Mouse (Mus musculus) kidney, postnatal 36 days (tissue): ENCODE data around the gene Tmem132b.

Experiments used
- DNase-seq, 2 experiments: peaks; one replicate each; pipeline ENCODE4 v3.0.0; 2021 to 2022; ENCODE audit warnings: mixed read lengths in 2 of 2

Gene Tmem132b

GRCm38 (mm10) chr5:125518640-125519039, 12.9 kb upstream of the Tmem132b start:
- peak; percentile 16 to 60 for DNase-seq

DNA sequence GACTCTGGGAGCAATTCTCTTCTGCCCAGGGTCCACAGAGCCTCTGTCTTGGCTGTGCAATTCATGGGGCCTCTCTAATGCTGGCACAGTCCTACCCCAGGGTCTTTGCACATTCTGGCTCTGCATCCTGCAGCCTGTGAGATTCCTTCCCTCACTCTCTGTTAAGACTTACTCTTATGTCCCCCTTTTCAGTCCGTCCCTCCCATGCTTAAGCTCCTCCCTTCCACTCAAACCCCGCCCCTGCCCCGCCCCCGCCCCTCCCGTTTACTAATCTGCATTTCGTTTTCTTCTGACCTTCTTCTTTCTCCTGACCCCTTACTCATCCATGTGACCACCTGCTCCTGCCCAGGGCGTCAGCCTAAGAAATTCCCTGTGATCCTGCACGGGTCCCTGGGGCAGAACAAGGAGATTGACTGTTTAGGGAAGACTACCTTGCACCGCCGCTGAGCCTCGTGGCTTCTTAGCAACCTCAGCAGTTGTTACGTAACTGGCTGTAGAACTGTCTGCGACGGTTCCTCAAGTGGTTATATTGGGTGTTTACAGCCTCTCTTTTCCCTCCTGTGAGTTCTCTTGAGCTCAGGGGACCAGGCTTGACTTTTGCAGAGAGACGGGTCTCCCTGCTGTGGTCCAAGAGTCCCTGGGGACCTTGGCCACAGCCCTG, 10.5 kb upstream of the Tmem132b start:
- DNase-seq = peak; percentile 48 to 55

DNA sequence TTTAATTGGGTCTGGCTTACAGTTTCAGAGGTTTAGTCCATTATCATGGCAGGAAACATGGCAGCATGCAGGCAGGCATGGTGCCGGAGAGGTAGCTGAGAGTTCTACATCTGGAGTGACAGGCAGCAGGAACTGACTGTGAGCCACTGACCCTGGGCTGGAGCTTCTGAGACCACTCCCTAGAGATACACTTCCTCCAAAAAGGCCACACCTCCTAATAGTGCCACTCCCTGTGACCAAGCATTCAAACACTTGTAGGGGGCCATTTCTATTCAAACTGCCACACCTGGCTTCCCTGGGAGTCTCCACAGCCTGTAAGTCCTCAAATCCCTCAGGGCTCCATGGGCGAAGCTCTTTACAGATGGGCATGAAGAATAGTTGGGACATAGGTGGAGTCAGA, 8.2 kb upstream of the Tmem132b start:
- DNase-seq = no peak

GRCm38 (mm10) chr5:125525516-125525915, 6.1 kb upstream of the Tmem132b start:
- DNase-seq = peak in 1 of 2 experiments; percentile 48

- peak in 1 of 2 experiments; percentile 70 for DNase-seq
Observed at GRCm38 (mm10) chr5:125526464-125526863, 5.1 kb upstream of the Tmem132b start.

DNA sequence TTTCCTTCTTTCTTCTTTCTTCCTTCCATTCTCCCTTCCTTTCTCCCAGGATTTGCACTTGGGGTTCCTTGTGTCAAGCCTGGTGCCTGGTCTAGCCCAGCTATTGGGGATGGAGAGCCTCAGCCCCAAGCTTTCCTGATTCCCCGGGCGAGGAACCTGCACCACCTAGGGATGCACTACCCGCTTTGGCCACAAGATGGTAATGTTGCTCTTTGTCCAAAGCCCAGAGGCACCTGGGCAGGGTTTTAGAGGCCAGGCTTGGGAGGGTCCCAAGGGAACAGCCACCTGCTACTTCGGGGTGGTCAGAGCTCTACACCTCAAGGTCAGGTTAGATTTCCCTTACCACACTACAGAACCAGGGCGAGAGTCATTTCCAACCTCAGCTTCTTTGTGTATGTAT, 2.5 kb upstream of the Tmem132b start:
- DNase-seq = peak; percentile 49 to 87

DNA sequence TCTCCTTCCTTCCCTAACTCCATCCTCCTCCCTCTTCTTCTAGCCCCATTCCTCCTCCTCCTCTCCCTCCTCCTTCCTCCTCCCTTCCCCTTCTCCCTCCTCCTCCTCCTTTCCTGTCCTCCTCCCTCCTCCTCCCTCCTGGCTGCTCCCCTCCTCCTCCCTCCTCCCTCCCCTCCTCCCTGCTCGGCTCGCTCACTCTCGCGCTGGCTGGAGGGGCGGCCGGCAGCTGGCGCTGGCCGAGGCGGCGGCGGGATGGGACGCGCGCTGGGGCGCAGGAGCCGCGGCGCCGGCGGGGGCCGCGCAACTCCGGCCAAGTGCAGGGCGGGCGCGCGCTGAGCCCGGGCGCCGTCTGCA, 594 bp downstream of the Tmem132b start:
- no peak for DNase-seq

DNA sequence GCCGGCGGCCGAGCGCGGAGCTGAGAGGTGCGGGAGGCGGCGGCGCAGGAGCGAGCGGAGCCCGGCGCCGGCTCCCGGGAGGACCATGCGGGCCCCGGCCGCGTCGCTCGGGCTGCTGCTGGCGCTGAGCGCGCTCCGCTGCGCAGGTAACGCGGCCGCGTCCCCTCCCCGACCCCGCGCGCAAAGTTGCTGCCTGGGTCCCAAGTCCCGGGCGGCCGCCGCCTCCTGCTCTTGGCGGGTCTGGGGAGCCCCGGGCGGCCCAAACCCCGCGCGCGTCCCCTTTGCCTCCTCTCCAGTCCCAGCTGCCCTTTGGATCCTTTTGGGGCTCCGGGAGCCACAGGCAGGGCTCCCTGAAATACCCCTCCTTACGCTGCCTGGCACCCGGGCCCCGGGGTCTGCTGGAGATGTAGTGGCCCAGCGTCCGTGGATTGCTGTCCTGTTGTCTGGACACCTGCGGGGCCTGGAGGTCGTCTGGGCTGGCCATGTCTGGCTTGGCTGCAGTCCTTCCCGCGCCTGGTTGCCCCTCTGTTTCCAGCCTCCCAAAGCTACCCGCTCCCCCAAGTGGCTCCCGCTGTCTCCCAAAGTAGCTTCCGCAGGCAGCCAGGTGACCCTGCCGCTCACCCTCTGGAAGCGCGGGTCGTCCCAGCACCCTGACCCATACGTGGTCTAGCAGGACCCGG, 1.1 kb downstream of the Tmem132b start:
- DNase-seq = no peak

GRCm38 (mm10) chr5:125533225-125533900, 1.8 kb downstream of the Tmem132b start:
- DNase-seq = no peak

DNA sequence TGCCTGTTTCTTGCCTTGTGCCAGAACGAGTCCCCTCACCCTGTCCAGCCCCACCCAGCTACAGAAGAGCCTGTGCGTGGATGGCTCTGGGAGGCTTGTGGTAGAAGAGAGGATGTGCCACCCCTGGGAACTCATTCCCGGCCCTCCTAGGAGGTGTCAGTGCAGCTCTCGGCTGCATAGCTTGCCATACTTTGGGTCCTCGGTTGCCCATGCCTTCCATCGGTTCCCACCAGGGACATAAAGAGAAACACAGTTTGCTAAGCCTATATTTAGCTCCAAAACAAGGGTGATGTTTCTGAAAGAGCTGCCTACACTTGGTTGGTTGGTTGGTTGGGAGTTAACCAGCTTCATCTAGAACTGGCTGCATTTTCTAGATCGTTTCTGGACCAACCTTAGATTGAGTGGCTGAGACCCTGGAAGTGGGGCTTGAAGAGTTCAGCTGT, 2.6 kb downstream of the Tmem132b start:
- DNase-seq = no peak

DNA sequence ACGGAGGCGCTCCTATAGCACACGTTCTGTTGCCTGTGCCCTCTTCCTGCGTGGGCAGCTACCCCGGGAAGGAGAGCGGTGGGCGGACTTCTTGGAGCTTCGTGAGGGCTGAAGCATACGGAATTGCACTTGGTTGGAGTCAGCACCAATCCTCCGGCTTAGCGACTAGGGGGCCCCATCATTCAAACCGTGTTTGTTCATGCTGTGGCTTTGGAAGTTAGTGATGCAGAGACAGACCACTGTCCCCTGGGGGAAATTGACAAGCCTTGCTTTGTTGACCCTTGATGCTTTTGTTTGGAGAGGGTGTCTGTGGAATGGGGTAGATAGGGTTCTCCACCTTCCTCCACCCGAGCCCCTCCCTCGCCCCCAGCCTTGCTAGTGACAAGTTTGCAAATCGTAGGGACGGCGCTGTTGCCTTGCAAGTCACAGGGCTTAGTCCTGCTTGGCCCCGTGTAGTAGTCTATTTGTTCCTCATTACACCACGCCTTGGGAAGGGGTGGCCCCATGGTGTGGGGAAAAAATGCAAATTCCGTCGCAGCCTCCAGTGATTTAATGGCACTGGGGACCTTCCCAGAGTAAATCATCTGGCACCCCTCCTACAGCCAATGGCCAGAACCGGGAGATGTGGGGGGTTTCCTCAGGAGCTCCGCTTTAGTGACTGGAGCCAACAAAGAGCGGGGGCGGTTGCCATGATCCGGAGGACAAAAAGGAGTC, 3.2 kb downstream of the Tmem132b start:
- no peak for DNase-seq

DNA sequence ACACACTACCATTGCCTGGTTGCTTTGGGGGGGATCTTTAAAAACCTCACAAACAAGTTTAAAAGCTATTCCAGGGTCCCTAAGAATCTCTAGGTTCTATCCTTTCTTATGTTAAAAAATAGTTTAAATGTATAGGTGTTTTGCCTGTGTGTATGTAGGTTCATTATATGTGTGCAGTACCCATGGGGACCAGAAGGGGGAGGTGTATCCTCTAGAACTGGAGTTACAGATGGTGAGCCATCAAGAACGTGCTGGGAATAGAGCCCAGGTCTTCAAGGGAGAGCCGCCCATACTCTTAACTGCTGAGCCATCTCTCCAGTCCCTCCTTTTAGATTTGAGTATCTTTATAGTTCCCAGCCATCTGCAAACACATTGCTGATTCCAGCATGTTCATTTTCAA, 13.5 kb downstream of the Tmem132b start:
- DNase-seq = no peak

DNA sequence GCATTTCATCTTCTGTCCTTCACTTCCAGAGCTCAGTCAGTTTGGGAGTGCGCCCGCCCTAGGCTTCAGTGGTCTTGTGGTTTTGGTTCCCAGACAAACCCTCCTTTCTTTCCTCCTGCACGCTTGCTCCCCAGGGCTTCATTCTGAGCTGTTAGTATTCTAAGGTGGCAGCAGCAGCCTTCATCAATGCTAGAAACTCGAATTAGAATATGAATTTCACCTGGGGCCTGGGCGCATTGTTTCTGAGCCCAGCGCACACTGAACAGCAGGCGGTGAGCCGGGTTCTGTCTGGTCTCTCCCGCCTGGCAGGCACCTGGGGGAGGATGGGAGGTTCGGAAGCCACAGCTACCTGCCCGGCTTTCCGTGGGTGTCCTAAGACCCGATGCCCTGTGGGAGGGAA, 14.7 kb downstream of the Tmem132b start:
- no peak for DNase-seq

GRCm38 (mm10) chr5:125549750-125550489, 18.3 kb downstream of the Tmem132b start:
- no peak for DNase-seq

GRCm38 (mm10) chr5:125555732-125556131, 24.2 kb downstream of the Tmem132b start:
- no peak for DNase-seq

DNA sequence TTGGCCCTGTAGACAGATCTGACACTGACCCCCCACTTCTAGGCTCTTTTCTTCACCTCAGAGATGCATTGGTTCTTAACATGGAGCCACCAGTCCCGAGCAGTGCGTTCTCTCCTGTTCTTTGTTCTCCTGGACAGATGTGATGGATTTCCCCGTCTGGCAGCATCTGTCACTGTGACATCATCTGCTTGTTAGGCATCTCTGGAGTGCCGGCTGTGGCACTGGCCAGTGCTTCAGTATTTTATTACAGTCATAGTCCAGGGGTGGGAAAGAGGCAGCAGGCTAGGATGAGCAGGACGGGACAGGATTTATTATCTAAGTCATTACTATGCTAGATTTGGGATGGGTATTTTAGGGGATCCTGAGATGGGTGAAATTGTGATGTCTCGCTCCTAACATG, 31.9 kb downstream of the Tmem132b start:
- DNase-seq = no peak

DNA sequence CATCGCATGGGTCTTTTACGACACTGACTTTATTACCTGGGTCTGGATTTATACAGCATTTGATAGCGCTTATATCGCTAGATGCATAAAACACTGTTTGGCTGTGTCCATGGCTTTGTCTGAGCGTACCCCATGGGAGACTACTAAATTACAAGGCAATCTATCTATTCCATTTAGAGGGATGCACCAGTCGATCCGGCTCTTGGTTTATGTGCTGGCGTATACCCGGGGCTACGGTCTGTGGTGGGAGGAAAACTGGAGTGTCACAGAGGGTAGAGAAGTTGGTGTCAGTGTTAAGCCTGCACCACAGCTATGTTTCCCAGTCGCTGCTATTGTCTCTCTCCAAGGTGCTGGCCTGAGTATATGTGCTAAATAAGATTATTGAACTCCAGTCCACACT, 34.2 kb downstream of the Tmem132b start:
- DNase-seq = no peak

- no peak for DNase-seq
Observed at GRCm38 (mm10) chr5:125568457-125568856, 36.9 kb downstream of the Tmem132b start.

DNA sequence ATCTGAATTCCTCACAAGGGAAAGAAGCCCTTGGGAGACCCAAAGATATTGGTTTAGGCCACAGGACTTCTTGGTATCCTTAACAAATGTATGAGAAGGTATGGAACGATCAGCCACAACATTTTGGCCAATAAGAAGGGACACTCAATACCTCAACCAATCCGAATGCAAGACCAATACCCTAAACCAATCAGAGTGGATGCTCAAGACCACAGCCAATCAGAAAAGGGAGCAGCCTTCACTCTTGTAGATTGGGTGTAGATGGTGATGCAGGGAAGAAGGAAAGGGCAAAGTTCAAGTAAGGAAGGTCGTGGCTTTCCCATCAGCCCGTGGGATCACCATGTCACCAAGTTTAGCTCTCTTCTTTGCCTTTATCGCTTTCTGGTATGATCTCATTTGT, 40.4 kb downstream of the Tmem132b start:
- DNase-seq = no peak

DNA sequence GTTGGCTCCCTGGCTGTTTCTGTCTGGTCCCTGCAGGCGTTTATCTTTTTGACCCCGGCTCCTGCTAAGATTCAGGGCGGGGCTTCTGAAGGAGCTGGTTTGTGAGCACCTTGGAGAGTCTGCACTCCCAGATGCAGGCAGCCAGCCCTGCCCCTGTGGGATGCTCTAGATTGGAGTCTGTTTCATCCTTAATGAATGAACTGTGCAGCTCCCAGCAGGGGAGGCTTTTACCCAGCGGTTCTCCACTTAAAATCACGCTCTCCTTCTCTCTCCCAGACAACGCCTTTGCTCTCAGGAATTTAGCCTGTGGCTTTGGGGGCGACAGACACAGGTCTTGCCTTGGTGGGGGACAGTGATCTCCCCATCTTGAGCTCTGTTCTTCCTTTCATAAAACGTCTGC, 43.3 kb downstream of the Tmem132b start:
- DNase-seq = no peak

- DNase-seq = no peak
Observed at GRCm38 (mm10) chr5:125575866-125576265, 44.3 kb downstream of the Tmem132b start.

GRCm38 (mm10) chr5:125578661-125579060, 47.1 kb downstream of the Tmem132b start:
- no peak for DNase-seq

- no peak for DNase-seq
Observed at GRCm38 (mm10) chr5:125579153-125579552, 47.6 kb downstream of the Tmem132b start.
